Mouse (Mus musculus) testis, adult 2 months (tissue): ENCODE results near the gene Stat4. TPM values are rescaled to one million over a fixed set of nuclear protein-coding genes. Genes with fewer than 3 reads are reported as not detected.

Source experiments
- H3K27ac ChIP-seq: fragments of 200-500 bp; 2 replicates; pipeline ENCODE4 v1.5.1; 2012; ENCODE audit warnings: low read depth, low read length; ENCODE audit not compliant: control insufficient read depth, insufficient read depth
- H3K27me3 ChIP-seq: fragments of 200-500 bp; 2 replicates; pipeline ENCODE4 v1.6.1; 2012; ENCODE audit warnings: mild to moderate bottlenecking, low read length, moderate library complexity; ENCODE audit not compliant: control insufficient read depth, insufficient read depth
- H3K36me3 ChIP-seq: fragments of 200-500 bp; 2 replicates; pipeline ENCODE4 v1.6.1; 2012; ENCODE audit warnings: mild to moderate bottlenecking, low read length; ENCODE audit not compliant: control insufficient read depth, insufficient read depth
- H3K4me1 ChIP-seq: fragments of 200-500 bp; 2 replicates; pipeline ENCODE4 v1.6.1; 2012; ENCODE audit warnings: low read length; ENCODE audit not compliant: control insufficient read depth, insufficient read depth
- H3K4me3 ChIP-seq: fragments of 200-500 bp; 2 replicates; pipeline ENCODE4 v1.5.1; 2012; ENCODE audit warnings: low read depth, mild to moderate bottlenecking, low read length, moderate library complexity, mixed read lengths; ENCODE audit not compliant: control insufficient read depth
- CTCF ChIP-seq: fragments of 200-500 bp; IDR thresholded peaks from 2 replicates; pipeline ENCODE4 v1.5.1; 2012; ENCODE audit warnings: low read depth, mild to moderate bottlenecking, inconsistent platforms, low read length, moderate library complexity; ENCODE audit not compliant: control insufficient read depth, insufficient read depth, insufficient replicate concordance
- POLR2A ChIP-seq: fragments of 200-500 bp; IDR thresholded peaks from 2 replicates; pipeline ENCODE4 v1.6.1; 2012; ENCODE audit warnings: low read depth, mild to moderate bottlenecking, inconsistent platforms, low read length, moderate library complexity; ENCODE audit not compliant: control insufficient read depth
- polyA plus RNA-seq: library from polyadenylated mRNA; depleted of rRNA; stranded (reverse); fragments of >200 nt; gene quantifications from 2 replicates; pipeline ENCODE4 v1.2.3, GENCODE M21; 2012

Gene Stat4
- polyA plus RNA-seq, 1 experiment, result 193 TPM

GRCm38 (mm10) chr1:52010741-52011140, 23.8 kb downstream of the Stat4 start:
- TF ChIP-seq CTCF (no peak), POLR2A (no peak)
- Histone ChIP-seq H3K27me3 (no peaks in the 10 kb centered on the region), H3K4me3 (no peak overlapping the region; the same call in 1 of the 2 replicates), H3K27ac (no peak overlapping the region), H3K4me1 (peaks cover 4% of the 10 kb centered on the region), H3K36me3 (no peaks in the 10 kb centered on the region)

GRCm38 (mm10) chr1:52011227-52011626, 24.3 kb downstream of the Stat4 start:
- TF ChIP-seq POLR2A (no peak), CTCF (no peak)
- no peaks in the 10 kb centered on the region for H3K27me3 ChIP-seq

GRCm38 (mm10) chr1:52012231-52012630, 25.3 kb downstream of the Stat4 start:
- H3K4me3 ChIP-seq, result no peak overlapping the region; the same call in 1 of the 2 replicates
- no peak for TF ChIP-seq POLR2A
- TF ChIP-seq CTCF, result no peak
- H3K36me3 ChIP-seq, result no peaks in the 10 kb centered on the region
- no peak overlapping the region for H3K27ac ChIP-seq
- H3K27me3 ChIP-seq, result no peaks in the 10 kb centered on the region
- H3K4me1 ChIP-seq, result peaks cover 4% of the 10 kb centered on the region

More at GRCm38 (mm10) chr1:52011227-52011626, 24.3 kb downstream of the Stat4 start:
- Histone ChIP-seq H3K36me3 (no peaks in the 10 kb centered on the region), H3K4me3 (peak overlapping the region; percentile 40), H3K27ac (no peak overlapping the region), H3K4me1 (peaks cover 4% of the 10 kb centered on the region)

GRCm38 (mm10) chr1:52012757-52013156, 25.8 kb downstream of the Stat4 start:
- H3K4me3 ChIP-seq, result no peak overlapping the region
- TF ChIP-seq POLR2A, result no peak
- TF ChIP-seq CTCF, result no peak
- H3K27ac ChIP-seq, result no peak overlapping the region
- peaks cover 4% of the 10 kb centered on the region for H3K4me1 ChIP-seq
- H3K27me3 ChIP-seq, result no peaks in the 10 kb centered on the region
- no peaks in the 10 kb centered on the region for H3K36me3 ChIP-seq

GRCm38 (mm10) chr1:52019621-52020020, 32.7 kb downstream of the Stat4 start:
- Histone ChIP-seq H3K4me3 (no peak overlapping the region), H3K4me1 (no peaks in the 10 kb centered on the region), H3K27me3 (no peaks in the 10 kb centered on the region), H3K36me3 (no peaks in the 10 kb centered on the region), H3K27ac (no peak overlapping the region)
- TF ChIP-seq POLR2A (no peak), CTCF (no peak)

- Histone ChIP-seq H3K4me1 (no peaks in the 10 kb centered on the region), H3K4me3 (no peak overlapping the region), H3K36me3 (no peaks in the 10 kb centered on the region), H3K27ac (no peak overlapping the region), H3K27me3 (no peaks in the 10 kb centered on the region)
- TF ChIP-seq CTCF, result no peak
- TF ChIP-seq POLR2A, result no peak
Observed at GRCm38 (mm10) chr1:52021936-52022725, 35.2 kb downstream of the Stat4 start.

- TF ChIP-seq POLR2A (no peak), CTCF (no peak)
- Histone ChIP-seq H3K4me3 (no peak overlapping the region), H3K27me3 (no peaks in the 10 kb centered on the region), H3K27ac (no peak overlapping the region), H3K36me3 (no peaks in the 10 kb centered on the region), H3K4me1 (no peaks in the 10 kb centered on the region)
Observed at GRCm38 (mm10) chr1:52028686-52029085, 41.7 kb downstream of the Stat4 start.
